7 mouse cellular contexts compared by ENCODE assay signal in genomic region chr15:79396736-79397135, GRCm38 (mm10). TPM values are rescaled to one million over a fixed set of nuclear protein-coding genes. Genes with fewer than 3 reads are reported as not detected.
DNase-seq lines count a peak whose midpoint lies in the region; ATAC-seq and TF ChIP-seq lines count a peak whose summit lies in the region.

No protein-coding gene starts in this region.

- DNase-seq in thymus, adult 2 months: no peak
- no peak for DNase-seq in thymus, adult 18-20 months
- peak; percentile 81 for DNase-seq in kidney, postnatal 14 days
- DNase-seq in frontal cortex, postnatal 25 days (ENCODE audit: low spot score in 2 of 2): no peak
- DNase-seq in MN1 (ENCODE audit: low spot score): no peak

- H3K4me3 ChIP-seq in thymus, adult 2 months (ENCODE audit: control insufficient read depth, insufficient read depth, low read length): no peak overlapping the region

- H3K36me3 ChIP-seq in thymus, adult 2 months (ENCODE audit: control insufficient read depth, insufficient read depth, low read length): no peaks in the 10 kb centered on the region

- 74% methylated on average over 11 of the region's 11 CpGs for WGBS in thymus, adult 2 months

- peak; percentile 41; the same call in 1 of the 2 replicates for ATAC-seq in granulocyte monocyte progenitor cell, adult 5-6 weeks (replicated peaks; ENCODE audit: poor library complexity, severe bottlenecking)
- peak; percentile 50; the same call in 1 of the 2 replicates for ATAC-seq in megakaryocyte-erythroid progenitor cell, adult 5-6 weeks (replicated peaks; ENCODE audit: low FRiP score, low TSS enrichment, poor library complexity, severe bottlenecking)

- no peak overlapping the region for H3K27ac ChIP-seq in thymus, adult 2 months (ENCODE audit: control insufficient read depth, insufficient read depth, low read length)

- peak; percentile 66; the same call in 1 of the 2 replicates for TF ChIP-seq CTCF in thymus, adult 2 months (IDR thresholded peaks at IDR 0.05; ENCODE audit: borderline replicate concordance, control insufficient read depth, extremely low read depth, insufficient read depth, low read length, poor library complexity)

- peaks cover 29% of the 10 kb centered on the region for H3K4me1 ChIP-seq in thymus, adult 2 months (replicated peaks; ENCODE audit: control insufficient read depth, insufficient read depth, low read length)

- no peak for TF ChIP-seq POLR2A in thymus, adult 2 months (IDR thresholded peaks at IDR 0.05; ENCODE audit: control insufficient read depth, extremely low read depth, insufficient read depth, low read length, poor library complexity)

- H3K27me3 ChIP-seq in thymus, adult 2 months (ENCODE audit: control insufficient read depth, insufficient read depth, low read length): no peaks in the 10 kb centered on the region

RNA-seq across cellular contexts. Expression of gene Tmem184b, which starts 6.6 kb away (rescaled TPM):
- polyA plus RNA-seq in thymus, adult 2 months (2012; rRNA removed): 225 and 303 TPM in 2 replicates
- 19.7 and 30.2 TPM in 2 replicates for total RNA-seq in granulocyte monocyte progenitor cell, adult 5-6 weeks (2014; fragmentation: Nextera tagmentation)
- 2.6 and 6.4 TPM in 2 replicates for total RNA-seq in granulocyte monocyte progenitor cell, adult 5-6 weeks (2017)
- 8.3 and 9.2 TPM in 2 replicates for total RNA-seq in megakaryocyte-erythroid progenitor cell, adult 5-6 weeks (2014; fragmentation: Nextera tagmentation)
- 1.8 and 5.0 TPM in 2 replicates for total RNA-seq in megakaryocyte-erythroid progenitor cell, adult 5-6 weeks (2017)

RNA-seq across cellular contexts. Expression of gene Maff, which starts 50.3 kb away (rescaled TPM):
- 7.4 and 8.1 TPM in 2 replicates for polyA plus RNA-seq in thymus, adult 2 months (2012; rRNA removed)
- total RNA-seq in granulocyte monocyte progenitor cell, adult 5-6 weeks (2014; fragmentation: Nextera tagmentation): 0.41 TPM in 1 of 2 replicates, not detected in the other
- total RNA-seq in granulocyte monocyte progenitor cell, adult 5-6 weeks (2017): 2.8 TPM in 2 replicates
- 2.7 TPM in 1 of 2 replicates, not detected in the other for total RNA-seq in megakaryocyte-erythroid progenitor cell, adult 5-6 weeks (2014; fragmentation: Nextera tagmentation)
- total RNA-seq in megakaryocyte-erythroid progenitor cell, adult 5-6 weeks (2017): 6.7 and 8.8 TPM in 2 replicates

RNA-seq across cellular contexts. Expression of gene Csnk1e, which starts 58.6 kb away (rescaled TPM):
- 155 and 173 TPM in 2 replicates for polyA plus RNA-seq in thymus, adult 2 months (2012; rRNA removed)
- total RNA-seq in granulocyte monocyte progenitor cell, adult 5-6 weeks (2014; fragmentation: Nextera tagmentation): 63.6 and 79.1 TPM in 2 replicates
- total RNA-seq in granulocyte monocyte progenitor cell, adult 5-6 weeks (2017): 31.3 and 31.6 TPM in 2 replicates
- 48.5 and 52.0 TPM in 2 replicates for total RNA-seq in megakaryocyte-erythroid progenitor cell, adult 5-6 weeks (2014; fragmentation: Nextera tagmentation)
- total RNA-seq in megakaryocyte-erythroid progenitor cell, adult 5-6 weeks (2017): 30.5 and 40.8 TPM in 2 replicates
